Mouse (Mus musculus) kidney, adult 2 months (tissue): ENCODE measurements around the gene Fads1. TPM values are rescaled to one million over a fixed set of nuclear protein-coding genes. Genes with fewer than 3 reads are reported as not detected.

Experiments
- DNase-seq: peaks from one replicate; pipeline ENCODE4 v3.0.0; 2021
- H3K27ac ChIP-seq: fragments of 200-500 bp; 2 replicates; pipeline ENCODE4 v1.5.1; 2012; ENCODE audit warnings: low read depth, low read length, control low read depth, inconsistent platforms; ENCODE audit not compliant: insufficient read depth
- H3K27me3 ChIP-seq: fragments of 200-500 bp; replicated peaks from 2 replicates; pipeline ENCODE4 v1.6.1; 2012; ENCODE audit warnings: mild to moderate bottlenecking, moderate library complexity, low read length, inconsistent platforms; ENCODE audit not compliant: control insufficient read depth, insufficient read depth
- H3K36me3 ChIP-seq: fragments of 200-500 bp; 2 replicates; pipeline ENCODE4 v1.6.1; 2012; ENCODE audit warnings: mild to moderate bottlenecking, moderate library complexity, low read length, inconsistent platforms; ENCODE audit not compliant: control insufficient read depth, insufficient read depth
- H3K4me1 ChIP-seq: fragments of 200-500 bp; 2 replicates; pipeline ENCODE4 v1.6.1; 2011; ENCODE audit warnings: low read length; ENCODE audit not compliant: control insufficient read depth, insufficient read depth
- H3K4me3 ChIP-seq: fragments of 200-500 bp; 2 replicates; pipeline ENCODE4 v1.5.1; 2011; ENCODE audit warnings: mild to moderate bottlenecking, low read depth, low read length, control low read depth; ENCODE audit not compliant: insufficient read depth
- CTCF ChIP-seq: fragments of 200-500 bp; conservative IDR thresholded peaks from 2 replicates; pipeline ENCODE4 v1.5.1; 2011; ENCODE audit warnings: low read depth, mild to moderate bottlenecking, control low read depth, low read length, moderate library complexity, mixed read lengths; ENCODE audit not compliant: insufficient read depth, insufficient read length
- POLR2A ChIP-seq: fragments of 200-500 bp; IDR thresholded peaks from one replicate; pipeline ENCODE4 v1.6.1; 2011; ENCODE audit warnings: low read depth, low read length, control low read depth
- WGBS: fragments of 180-500 bp; shearing (Covaris S2); methylation state at CpG from one replicate; pipeline ENCODE4 v1.1.7; 2018; 5-methylcytosine and 5-hydroxymethylcytosine counted together
- polyA plus RNA-seq: library from polyadenylated mRNA; depleted of rRNA; stranded (reverse); fragments of >200 nt; gene quantifications from 2 replicates; pipeline ENCODE4 v1.2.3, GENCODE M21; 2012

Gene Fads1
- polyA plus RNA-seq, 1 experiment = 88.4 TPM

- Histone ChIP-seq H3K27ac (no peak overlapping the region), H3K4me3 (no peak overlapping the region), H3K27me3 (no peaks in the 10 kb centered on the region), H3K4me1 (peaks cover 17% of the 10 kb centered on the region; the same call in 1 of the 2 replicates), H3K36me3 (no peaks in the 10 kb centered on the region)
- TF ChIP-seq POLR2A (no peak), CTCF (no peak)
- no peak for DNase-seq
- 90% methylated on average over 4 of the region's 4 CpGs for WGBS
These were observed 14.4 kb downstream of the Fads1 start for GRCm38 (mm10) chr19:10197130-10197529.

DNA sequence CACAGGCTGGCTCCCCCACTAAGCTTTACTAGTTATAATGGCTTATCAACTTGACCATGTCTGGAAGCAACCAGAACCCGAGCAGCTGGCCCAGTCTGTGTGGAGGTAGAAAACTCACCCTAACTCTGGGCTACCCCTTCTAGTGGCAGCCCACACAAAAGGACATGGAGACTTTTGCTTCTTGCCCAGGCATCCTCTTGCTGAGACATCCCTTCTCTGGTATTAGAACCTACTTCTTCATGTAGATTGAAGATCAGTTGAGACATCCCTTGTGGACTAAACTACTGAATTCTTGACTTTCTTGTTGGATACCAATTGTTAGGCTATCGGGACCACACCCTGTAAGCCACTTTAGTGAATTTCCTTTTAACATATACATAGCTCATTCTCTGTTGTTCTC is 15.6 kb downstream of the Fads1 start:
- Histone ChIP-seq H3K4me3 (no peak overlapping the region), H3K27ac (no peak overlapping the region), H3K27me3 (no peaks in the 10 kb centered on the region), H3K36me3 (no peaks in the 10 kb centered on the region), H3K4me1 (peaks cover 9% of the 10 kb centered on the region; the same call in 1 of the 2 replicates)
- 71% methylated on average over 2 of the region's 2 CpGs for WGBS
- DNase-seq = no peak
- no peak for TF ChIP-seq CTCF
- TF ChIP-seq POLR2A = no peak

DNA sequence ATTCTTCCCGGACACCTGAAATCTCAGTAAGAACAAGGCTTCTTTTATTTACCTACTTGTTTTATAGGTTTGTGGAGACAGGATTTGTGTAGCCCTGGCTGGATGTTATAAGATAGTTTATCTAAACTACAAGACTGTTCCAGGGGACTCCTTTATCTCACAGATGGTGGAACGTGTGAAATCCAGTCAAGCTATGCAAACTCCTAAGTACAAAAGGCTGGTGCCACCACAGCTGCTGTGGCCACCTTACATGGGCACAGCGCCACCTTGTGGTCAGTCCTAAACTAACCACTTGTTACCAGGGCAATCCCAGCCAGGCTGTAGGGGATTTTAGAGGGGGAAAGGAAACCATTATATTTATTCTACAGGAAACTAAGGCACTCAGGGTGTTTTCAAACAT is 16.0 kb downstream of the Fads1 start:
- H3K27me3 ChIP-seq = no peaks in the 10 kb centered on the region
- no peak overlapping the region for H3K4me3 ChIP-seq
- no peak for TF ChIP-seq POLR2A
- peak; percentile 98 for TF ChIP-seq CTCF
- DNase-seq = peak; percentile 83
- no peaks in the 10 kb centered on the region for H3K36me3 ChIP-seq
- 30% methylated on average over 3 of the region's 3 CpGs for WGBS
- peaks cover 9% of the 10 kb centered on the region; the same call in 1 of the 2 replicates for H3K4me1 ChIP-seq
- no peak overlapping the region for H3K27ac ChIP-seq

GRCm38 (mm10) chr19:10203146-10203847 is 20.6 kb downstream of the Fads1 start:
- H3K4me3 ChIP-seq = peak overlapping the region; percentile 88
- WGBS = 1% methylated on average over 23 of the region's 23 CpGs
- no peak overlapping the region for H3K27ac ChIP-seq
- no peaks in the 10 kb centered on the region for H3K36me3 ChIP-seq
- no peak for DNase-seq
- TF ChIP-seq CTCF (no peak), POLR2A (no peak)
- H3K27me3 ChIP-seq = no peaks in the 10 kb centered on the region
- peaks cover 2% of the 10 kb centered on the region; the same call in 1 of the 2 replicates for H3K4me1 ChIP-seq

DNA sequence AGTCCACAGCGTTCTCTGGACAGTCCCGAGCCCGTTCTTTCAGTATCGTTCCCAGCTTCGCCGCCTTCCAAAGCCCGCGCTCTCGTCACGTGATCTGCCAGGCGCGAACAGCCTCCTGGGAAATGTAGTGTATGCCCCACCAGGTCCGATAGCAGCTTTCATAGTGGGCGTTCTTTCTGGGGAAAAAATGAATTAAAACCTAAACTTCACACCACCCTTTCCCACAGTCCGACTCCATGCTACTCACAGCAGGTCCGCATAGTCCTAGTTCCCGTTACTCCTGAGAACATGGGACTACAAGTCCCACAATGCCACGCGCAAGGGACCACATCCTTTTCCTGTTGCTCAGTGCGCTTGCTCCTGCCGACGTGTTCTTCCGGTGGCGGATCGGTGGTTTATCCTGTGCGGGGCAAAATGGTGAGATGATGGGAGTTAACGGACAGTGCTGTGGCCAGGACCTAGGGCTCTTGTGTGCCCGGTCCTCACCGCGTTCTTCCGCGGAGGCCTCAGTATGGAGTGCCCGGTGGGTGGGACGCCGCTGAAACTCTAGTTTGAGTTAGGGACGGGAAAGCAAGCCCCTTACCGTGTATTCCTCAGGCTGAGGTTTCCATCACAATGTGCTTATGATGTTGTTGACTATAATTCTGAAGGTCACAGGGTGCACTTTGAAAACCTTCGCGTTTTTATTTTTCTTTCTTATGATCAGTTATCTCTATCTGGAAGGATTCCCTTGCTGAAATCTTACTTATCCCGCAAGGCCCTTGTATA is 21.3 kb downstream of the Fads1 start, which contains the start of the genes Tmem258 and Fen1:
TSS of gene Tmem258 (plus strand) at position 167 of the 768 bp plus-strand sequence.
TSS of gene Fen1 (minus strand) at position 322 of the 768 bp plus-strand sequence.
- no peak for TF ChIP-seq CTCF
- TF ChIP-seq POLR2A = peak; percentile 68
- under 1% methylated on average over 40 of the region's 40 CpGs for WGBS
- Histone ChIP-seq H3K36me3 (no peaks in the 10 kb centered on the region), H3K27ac (peak within 1 kb of the TSS; percentile 98), H3K4me1 (peaks cover 2% of the 10 kb centered on the region; the same call in 1 of the 2 replicates), H3K4me3 (peak within 1 kb of the TSS; percentile 88), H3K27me3 (no peaks in the 10 kb centered on the region)
- DNase-seq = peak; percentile 94

- Histone ChIP-seq H3K4me1 (peaks cover 2% of the 10 kb centered on the region; the same call in 1 of the 2 replicates), H3K27ac (no peak overlapping the region), H3K27me3 (no peaks in the 10 kb centered on the region), H3K4me3 (peak overlapping the region; percentile 41), H3K36me3 (no peaks in the 10 kb centered on the region)
- under 1% methylated on average over 5 of the region's 5 CpGs for WGBS
- TF ChIP-seq POLR2A (no peak), CTCF (peak; percentile 33)
- peak; percentile 65 for DNase-seq
These were observed 21.9 kb downstream of the Fads1 start for GRCm38 (mm10) chr19:10204616-10205001.

DNA sequence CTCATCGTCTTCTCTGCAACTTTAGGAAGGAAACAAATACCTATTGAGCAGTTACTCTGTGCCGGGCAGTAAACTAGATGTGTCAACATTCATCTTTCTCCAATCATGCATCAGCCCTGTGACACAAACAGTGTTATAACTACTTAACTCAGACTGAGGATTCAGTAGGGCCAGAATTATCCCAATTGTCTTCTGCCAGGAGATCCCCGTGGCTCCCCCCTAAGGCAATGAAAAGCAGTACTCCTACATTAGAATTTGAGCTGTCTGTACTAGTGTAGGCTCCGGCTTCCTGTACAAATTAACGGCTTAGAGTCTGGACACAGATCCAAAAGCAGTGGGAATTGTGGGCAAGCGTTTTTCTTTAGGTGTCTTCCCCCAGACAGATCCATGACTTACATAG is 22.4 kb downstream of the Fads1 start:
- H3K27ac ChIP-seq = no peak overlapping the region
- H3K4me1 ChIP-seq = peaks cover 2% of the 10 kb centered on the region; the same call in 1 of the 2 replicates
- WGBS = 58% methylated on average over 6 of the region's 6 CpGs
- no peaks in the 10 kb centered on the region for H3K36me3 ChIP-seq
- no peak for DNase-seq
- TF ChIP-seq CTCF = no peak
- no peak for TF ChIP-seq POLR2A
- H3K27me3 ChIP-seq = no peaks in the 10 kb centered on the region
- no peak overlapping the region for H3K4me3 ChIP-seq
